Mouse (Mus musculus) adrenal gland, postnatal 14 days (tissue): Measurements from ENCODE around the gene Cnot6. TPM values are rescaled to one million over a fixed set of nuclear protein-coding genes. Genes with fewer than 3 reads are reported as not detected.

Experiments
- DNase-seq: peaks from one replicate; pipeline ENCODE4 v3.0.0; 2021; ENCODE audit warnings: mixed read lengths
- long read RNA-seq, 2 experiments: library from polyadenylated mRNA; stranded (forward); transcript quantifications; one replicate each; pipeline ENCODE4 v2.0.0; 2021
- total RNA-seq: library from RNA; stranded (reverse); gene quantifications from 2 replicates; pipeline ENCODE4 v1.2.3, GENCODE M21; 2021

Cnot6 gene
- total RNA-seq, result 54.5 and 54.9 TPM in 2 replicates
- long read RNA-seq, experiment 1, full-length matches to known transcripts, result 15 of 21 reads
- long read RNA-seq, experiment 1, partial matches to known transcripts, result 3 of 21 reads
- long read RNA-seq, experiment 1, other reads (novel, unspliced or antisense), result 3 of 21 reads
- long read RNA-seq, experiment 2, full-length matches to known transcripts, result 15 of 20 reads
- long read RNA-seq, experiment 2, partial matches to known transcripts, result 0 of 20 reads
- long read RNA-seq, experiment 2, other reads (novel, unspliced or antisense), result 5 of 20 reads

- peak; percentile 99 for DNase-seq
Measured at GRCm38 (mm10) chr11:49712555-49713335, at the start of gene Cnot6. Cnot6 (minus strand) TSS chr11:49712723.

GRCm38 (mm10) chr11:49761130-49761529 lies 48.6 kb upstream of the Cnot6 start:
- no peak for DNase-seq

- no peak for DNase-seq
Measured at GRCm38 (mm10) chr11:49758096-49758495, 45.6 kb upstream of the Cnot6 start.

GRCm38 (mm10) chr11:49754958-49755665 lies 42.6 kb upstream of the Cnot6 start:
- peak; percentile 52 for DNase-seq

GRCm38 (mm10) chr11:49746756-49747155 lies 34.2 kb upstream of the Cnot6 start:
- DNase-seq, result no peak

GRCm38 (mm10) chr11:49745839-49746238 lies 33.3 kb upstream of the Cnot6 start:
- DNase-seq, result no peak

GRCm38 (mm10) chr11:49744981-49745380 lies 32.5 kb upstream of the Cnot6 start:
- no peak for DNase-seq

- DNase-seq, result no peak
Measured at GRCm38 (mm10) chr11:49743634-49744033, 31.1 kb upstream of the Cnot6 start.

- DNase-seq, result no peak
Measured at GRCm38 (mm10) chr11:49742248-49742647, 29.7 kb upstream of the Cnot6 start.

- DNase-seq, result no peak
Measured at GRCm38 (mm10) chr11:49739776-49740175, 27.3 kb upstream of the Cnot6 start.

GRCm38 (mm10) chr11:49738659-49739406 lies 26.3 kb upstream of the Cnot6 start:
- DNase-seq, result no peak

- DNase-seq, result no peak
Measured at GRCm38 (mm10) chr11:49737625-49738024, 25.1 kb upstream of the Cnot6 start.

GRCm38 (mm10) chr11:49734771-49735170 lies 22.2 kb upstream of the Cnot6 start:
- peak; percentile 15 for DNase-seq

GRCm38 (mm10) chr11:49730275-49730948 lies 17.9 kb upstream of the Cnot6 start:
- no peak for DNase-seq

- DNase-seq, result peak; percentile 73
Measured at GRCm38 (mm10) chr11:49727877-49728276, 15.4 kb upstream of the Cnot6 start.

- DNase-seq, result peak; percentile 52
Measured at GRCm38 (mm10) chr11:49726800-49727199, 14.3 kb upstream of the Cnot6 start.

- DNase-seq, result no peak
Measured at GRCm38 (mm10) chr11:49724676-49725075, 12.2 kb upstream of the Cnot6 start.

GRCm38 (mm10) chr11:49723281-49723680 lies 10.8 kb upstream of the Cnot6 start:
- DNase-seq, result no peak

GRCm38 (mm10) chr11:49722692-49723091 lies 10.2 kb upstream of the Cnot6 start:
- DNase-seq, result no peak

- no peak for DNase-seq
Measured at GRCm38 (mm10) chr11:49721358-49721757, 8.8 kb upstream of the Cnot6 start.

GRCm38 (mm10) chr11:49719466-49720151 lies 7.1 kb upstream of the Cnot6 start:
- DNase-seq, result no peak
